Mouse (Mus musculus) midbrain, postnatal 0 days (tissue): ENCODE measurements around the gene Map3k12. TPM values are rescaled to one million over a fixed set of nuclear protein-coding genes. Genes with fewer than 3 reads are reported as not detected.

ENCODE experiments used
- ATAC-seq: fragments of 200-750 bp; cut with Nextera tagmentation; 2 replicates; pipeline ENCODE4 v1.8.0; 2017; ENCODE audit warnings: moderate number of reproducible peaks, mild to moderate bottlenecking, moderate TSS enrichment, moderate library complexity; ENCODE audit not compliant: low FRiP score
- DNase-seq: peaks from one replicate; pipeline ENCODE4 v3.0.0-alpha.2; 2015; ENCODE audit warnings: low spot score
- H3K27ac ChIP-seq: fragments of 300-500 bp; sonication (generic); 2 replicates; pipeline ENCODE4 v1.5.1; 2014; ENCODE audit warnings: low read depth, mild to moderate bottlenecking, low read length, mixed read lengths
- H3K27me3 ChIP-seq: fragments of 300-500 bp; sonication (generic); 2 replicates; pipeline ENCODE4 v1.6.1; 2014; ENCODE audit warnings: low read length, control low read depth, mixed read lengths; ENCODE audit not compliant: insufficient read depth
- H3K36me3 ChIP-seq: fragments of 300-500 bp; sonication (generic); 2 replicates; pipeline ENCODE4 v1.6.1; 2014; ENCODE audit warnings: low read length, control low read depth, mixed read lengths; ENCODE audit not compliant: insufficient read depth
- H3K4me1 ChIP-seq: fragments of 300-500 bp; sonication (generic); 2 replicates; pipeline ENCODE4 v1.6.1; 2014; ENCODE audit warnings: mild to moderate bottlenecking, control low read depth, antibody characterized with exemption, low read length, mixed read lengths; ENCODE audit not compliant: insufficient read depth
- H3K4me2 ChIP-seq: fragments of 300-500 bp; sonication (generic); 2 replicates; pipeline ENCODE4 v1.6.1; 2014; ENCODE audit warnings: low read depth, mild to moderate bottlenecking, low read length, mixed read lengths; ENCODE audit not compliant: poor library complexity, severe bottlenecking
- H3K4me3 ChIP-seq: fragments of 300-500 bp; sonication (generic); 2 replicates; pipeline ENCODE4 v1.5.1; 2014; ENCODE audit warnings: low read depth, mild to moderate bottlenecking, low read length, moderate library complexity
- H3K9ac ChIP-seq: fragments of 300-500 bp; sonication (generic); replicated peaks from 2 replicates; pipeline ENCODE4 v1.6.1; 2014; ENCODE audit warnings: mild to moderate bottlenecking, low read length, moderate library complexity, mixed read lengths; ENCODE audit not compliant: poor library complexity, severe bottlenecking
- H3K9me3 ChIP-seq: fragments of 300-500 bp; sonication (generic); 2 replicates; pipeline ENCODE4 v1.6.1; 2016; ENCODE audit warnings: low read length, control low read depth
- CTCF ChIP-seq: IDR thresholded peaks from 2 replicates; pipeline ENCODE4 v1.5.1; 2016; ENCODE audit warnings: antibody characterized with exemption, mild to moderate bottlenecking
- WGBS: fragments of 180-500 bp; shearing (Covaris S2); extraction: QIAGEN DNeasy Blood & Tissue Kit; methylation state at CpG from one replicate; pipeline ENCODE4 v1.1.7; 2014; 5-methylcytosine and 5-hydroxymethylcytosine counted together
- polyA plus RNA-seq: library from polyadenylated mRNA; unstranded; fragments of >200 nt; fragmentation: Nextera tagmentation; extraction: Ambion mirVana; gene quantifications from 2 replicates; pipeline ENCODE4 v1.2.1, GENCODE M21; 2015
- total RNA-seq: library from RNA; depleted of rRNA; stranded (reverse); fragments of >200 nt; gene quantifications from 2 replicates; pipeline ENCODE4 v1.2.3, GENCODE M21; 2014

The Map3k12 gene
- total and polyA plus RNA-seq, 2 experiments from 2014 or later, result 49.7 to 73.3 TPM

DNA sequence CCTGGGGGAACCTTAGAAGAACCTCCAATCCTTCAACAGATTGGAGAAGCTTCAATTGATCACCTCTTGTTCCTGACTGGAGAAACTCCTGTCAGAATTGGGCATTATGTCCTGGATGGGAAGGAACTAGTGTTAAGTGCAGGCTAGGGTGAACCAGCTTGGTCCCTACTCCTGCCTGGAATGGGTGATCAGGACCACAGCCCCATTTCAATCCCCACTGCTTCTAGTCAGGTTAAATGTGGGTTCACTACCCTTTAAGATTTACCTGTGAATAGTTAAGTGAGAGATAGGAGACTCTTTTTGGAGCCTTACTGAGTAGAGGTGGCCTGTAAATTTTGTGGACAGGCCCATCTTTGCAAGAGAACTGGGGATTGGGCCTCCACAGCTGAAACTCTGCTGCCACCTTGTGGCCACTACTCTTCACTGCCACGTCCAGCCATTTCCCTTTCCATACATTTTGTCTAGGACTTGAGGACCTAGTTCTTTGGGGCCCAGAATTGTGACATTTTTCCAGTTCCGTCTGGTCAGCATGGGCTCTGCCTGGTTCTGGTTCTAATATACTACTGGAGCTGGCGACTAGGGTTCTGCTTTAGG lies 8.1 kb upstream of the Map3k12 start, which contains the start of gene Npff:
Npff (minus strand) TSS at position 51 of the 594 bp plus-strand sequence.
- Histone ChIP-seq H3K27me3 (no peaks in the 10 kb centered on the region), H3K36me3 (peaks cover 45% of the 10 kb centered on the region), H3K4me2 (no peak within 1 kb of the TSS), H3K9me3 (no peaks in the 10 kb centered on the region), H3K9ac (no peak within 1 kb of the TSS), H3K4me1 (no peaks in the 10 kb centered on the region), H3K27ac (0 out of 2 replicates have a peak within 1 kb of the TSS, but pooled peaks have one; percentile 18), H3K4me3 (no peak within 1 kb of the TSS)
- DNase-seq (peak; percentile 87), ATAC-seq (no peak)
- WGBS, result 2% methylated on average over 3 of the region's 3 CpGs
- peak; percentile 99 for TF ChIP-seq CTCF

DNA sequence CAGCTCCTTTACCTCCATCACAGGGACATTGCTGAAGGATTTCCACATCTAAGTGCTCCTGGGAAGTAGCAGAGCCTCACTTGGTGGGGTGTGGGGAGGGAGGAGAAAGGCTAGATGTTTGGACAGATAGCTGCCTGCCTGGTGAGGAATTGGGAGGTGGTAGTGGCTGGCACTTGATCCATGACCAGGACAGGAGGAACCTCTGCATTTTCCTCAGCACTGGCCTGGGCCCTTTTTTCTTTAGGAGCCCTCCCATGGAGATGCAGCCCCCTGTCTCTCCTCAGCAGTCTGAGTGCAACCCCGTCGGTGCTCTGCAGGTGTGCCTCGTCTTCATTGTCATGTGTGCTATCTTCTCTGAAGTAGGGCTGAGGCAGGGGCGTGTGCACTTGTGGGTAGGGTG lies 4.6 kb upstream of the Map3k12 start:
- ATAC-seq (no peak), DNase-seq (no peak)
- TF ChIP-seq CTCF, result no peak
- Histone ChIP-seq H3K9me3 (no peaks in the 10 kb centered on the region), H3K27ac (no peak overlapping the region), H3K36me3 (peaks cover 21% of the 10 kb centered on the region), H3K27me3 (no peaks in the 10 kb centered on the region), H3K4me3 (no peak overlapping the region), H3K4me1 (peaks cover 6% of the 10 kb centered on the region), H3K9ac (no peak overlapping the region), H3K4me2 (no peak overlapping the region)
- 82% methylated on average over 4 of the region's 4 CpGs for WGBS

DNA sequence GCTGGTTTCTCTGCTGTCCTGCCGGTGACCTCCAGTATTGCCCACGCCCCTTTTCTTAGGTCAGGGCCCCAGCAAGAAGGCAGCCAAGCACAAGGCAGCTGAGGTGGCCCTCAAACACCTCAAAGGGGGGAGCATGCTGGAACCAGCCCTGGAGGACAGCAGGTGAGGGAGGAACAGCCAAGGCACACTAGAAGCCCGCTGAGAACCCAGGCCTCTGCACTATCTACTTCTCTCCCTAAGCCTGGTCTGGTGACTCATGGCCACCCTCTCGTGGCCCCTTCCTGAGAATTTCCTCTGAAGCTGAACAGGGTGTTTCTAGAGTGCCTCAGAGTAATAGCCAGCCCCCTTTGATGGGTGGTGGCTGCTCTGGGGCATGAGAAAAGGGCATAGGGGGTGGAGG lies 3.6 kb upstream of the Map3k12 start:
- TF ChIP-seq CTCF, result no peak
- Histone ChIP-seq H3K4me1 (peaks cover 10% of the 10 kb centered on the region), H3K4me2 (no peak overlapping the region), H3K36me3 (peaks cover 21% of the 10 kb centered on the region), H3K27ac (no peak overlapping the region), H3K4me3 (no peak overlapping the region), H3K9me3 (no peaks in the 10 kb centered on the region), H3K27me3 (no peaks in the 10 kb centered on the region), H3K9ac (no peak overlapping the region)
- ATAC-seq (no peak), DNase-seq (no peak)
- 91% methylated on average over 4 of the region's 4 CpGs for WGBS

DNA sequence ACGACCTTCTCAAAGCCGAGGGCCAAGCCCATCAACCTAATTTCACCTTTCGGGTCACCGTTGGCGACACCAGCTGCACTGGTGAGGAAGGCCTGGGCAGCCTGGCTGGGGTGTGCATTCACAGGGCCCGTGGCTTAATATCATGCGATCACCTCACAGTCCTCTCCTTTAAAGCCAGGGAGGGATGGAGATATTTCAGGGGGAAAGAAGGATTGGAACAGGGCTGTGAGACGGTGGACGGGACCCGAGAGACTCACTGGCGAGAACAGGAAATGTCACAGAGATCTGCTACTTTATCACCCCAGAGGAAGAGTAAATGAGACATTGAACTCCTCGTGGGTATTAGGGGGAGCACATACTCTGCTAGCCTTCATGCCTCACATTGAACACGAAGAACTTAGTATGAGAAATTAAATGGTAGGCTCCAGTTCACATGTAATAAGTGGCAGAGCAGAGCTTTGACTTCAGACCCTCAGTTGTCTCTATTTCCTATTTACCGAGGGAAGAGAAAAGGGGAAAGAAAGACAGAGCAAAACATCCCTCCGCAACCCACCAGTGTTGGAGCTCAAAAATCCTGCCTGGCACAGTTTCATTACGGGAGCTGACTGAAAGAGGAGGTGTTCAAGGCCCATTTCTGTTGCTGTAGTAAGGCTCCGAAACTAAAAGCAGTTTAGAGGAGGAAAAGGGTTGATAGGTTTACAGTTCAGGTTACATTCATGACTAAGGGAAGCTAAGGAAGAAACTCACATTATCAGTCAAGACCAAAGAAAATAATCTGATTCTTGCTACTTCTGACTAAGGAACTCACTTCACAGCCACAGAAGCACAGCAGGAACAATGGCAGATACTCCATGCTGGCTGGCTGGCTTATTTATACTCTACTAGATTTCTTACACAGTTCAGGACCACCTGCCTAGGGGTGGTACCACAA lies 2.6 kb upstream of the Map3k12 start:
- no peak for DNase-seq
- peak overlapping the region; percentile 80 for H3K4me2 ChIP-seq
- H3K36me3 ChIP-seq, result peaks cover 20% of the 10 kb centered on the region
- H3K9ac ChIP-seq, result peak overlapping the region; percentile 87
- H3K27ac ChIP-seq, result peak overlapping the region; percentile 99
- TF ChIP-seq CTCF, result no peak
- ATAC-seq, result no peak
- H3K4me3 ChIP-seq, result peak overlapping the region; percentile 66
- 72% methylated on average over 15 of the region's 17 CpGs for WGBS
- peaks cover 17% of the 10 kb centered on the region for H3K4me1 ChIP-seq
- H3K9me3 ChIP-seq, result no peaks in the 10 kb centered on the region
- no peaks in the 10 kb centered on the region for H3K27me3 ChIP-seq

DNA sequence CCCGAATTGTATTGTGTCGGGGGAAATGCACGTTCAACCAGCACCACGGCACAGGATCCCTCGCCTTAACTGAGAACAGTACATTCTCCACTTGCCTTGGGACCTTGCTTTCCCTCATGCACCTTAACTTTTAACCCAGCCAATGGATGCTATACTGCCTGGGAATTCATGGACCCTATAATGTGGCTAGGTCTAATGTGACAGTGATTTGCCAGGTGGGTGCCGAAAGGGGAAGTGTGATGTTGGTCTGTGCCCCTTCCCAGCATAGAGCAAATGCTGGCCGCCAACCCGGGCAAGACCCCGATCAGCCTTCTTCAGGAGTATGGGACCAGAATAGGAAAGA lies 2.0 kb upstream of the Map3k12 start:
- Histone ChIP-seq H3K9me3 (no peaks in the 10 kb centered on the region), H3K9ac (peak overlapping the region; percentile 87), H3K4me1 (peaks cover 18% of the 10 kb centered on the region), H3K27me3 (no peaks in the 10 kb centered on the region), H3K4me2 (peak overlapping the region; percentile 80), H3K27ac (peak overlapping the region; percentile 99), H3K4me3 (peak overlapping the region; percentile 66), H3K36me3 (peaks cover 16% of the 10 kb centered on the region)
- TF ChIP-seq CTCF, result no peak
- no peak for ATAC-seq
- WGBS, result 20% methylated on average over 9 of the region's 9 CpGs
- no peak for DNase-seq
